Mouse (Mus musculus) cerebellum, adult 9-10 months (tissue): Measurements from ENCODE around the gene Hs1bp3.

ENCODE experiments used
- DNase-seq: peaks from one replicate; pipeline ENCODE4 v3.0.0; 2022

Hs1bp3 gene

DNA sequence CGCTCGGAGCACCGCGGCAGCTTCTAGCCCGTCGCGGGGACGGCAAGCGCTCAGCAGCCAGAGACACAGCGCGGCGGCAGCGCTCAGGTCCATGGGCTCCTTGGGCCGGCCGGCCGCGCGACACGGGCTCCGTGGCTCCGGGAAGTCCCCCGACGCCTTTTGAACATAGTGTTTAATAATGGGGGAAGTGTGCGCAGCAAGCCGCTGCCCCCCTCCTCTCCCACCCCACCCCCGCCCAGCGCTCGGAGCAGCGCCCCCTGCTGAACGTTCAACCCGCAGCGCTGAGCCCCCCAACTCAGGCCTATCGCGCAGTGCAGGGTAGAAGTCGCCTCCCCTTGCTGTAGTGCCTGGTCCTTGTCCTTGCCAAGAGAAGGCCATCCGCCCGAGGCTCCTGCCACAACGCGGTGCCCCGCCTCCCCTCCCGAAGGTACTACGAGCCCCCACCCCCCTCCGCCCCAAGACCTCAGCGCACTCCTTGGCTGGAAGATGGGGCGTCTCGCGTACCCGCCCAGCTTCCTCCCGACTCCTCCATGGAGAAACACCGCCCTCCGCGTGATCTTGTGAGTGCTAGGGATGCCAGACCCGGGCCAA lies 11.3 kb upstream of the Hs1bp3 start, which contains the start of gene Gdf7:
Gdf7 (minus strand) TSS at position 114 of the 591 bp plus-strand sequence.
- no peak for DNase-seq

DNA sequence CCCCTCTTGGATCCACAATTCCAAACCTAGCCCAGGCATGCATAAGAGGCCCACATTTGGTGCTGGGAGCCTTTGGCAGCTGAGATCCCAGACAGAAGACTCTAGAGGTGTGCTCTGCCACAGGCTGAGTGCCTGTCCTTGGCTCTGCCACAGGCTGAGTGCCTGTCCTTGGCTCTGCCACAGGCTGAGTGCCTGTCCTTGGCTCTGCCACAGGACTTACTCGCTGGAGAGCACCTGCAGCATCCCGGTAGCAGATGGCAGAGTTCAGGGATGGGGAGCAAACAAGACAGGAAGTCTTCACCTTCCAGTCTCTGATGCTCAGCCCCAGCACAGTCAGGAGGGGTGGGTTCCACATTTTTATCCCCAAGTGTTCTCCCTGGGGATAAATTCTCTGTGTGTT lies 8.0 kb upstream of the Hs1bp3 start:
- no peak for DNase-seq

DNA sequence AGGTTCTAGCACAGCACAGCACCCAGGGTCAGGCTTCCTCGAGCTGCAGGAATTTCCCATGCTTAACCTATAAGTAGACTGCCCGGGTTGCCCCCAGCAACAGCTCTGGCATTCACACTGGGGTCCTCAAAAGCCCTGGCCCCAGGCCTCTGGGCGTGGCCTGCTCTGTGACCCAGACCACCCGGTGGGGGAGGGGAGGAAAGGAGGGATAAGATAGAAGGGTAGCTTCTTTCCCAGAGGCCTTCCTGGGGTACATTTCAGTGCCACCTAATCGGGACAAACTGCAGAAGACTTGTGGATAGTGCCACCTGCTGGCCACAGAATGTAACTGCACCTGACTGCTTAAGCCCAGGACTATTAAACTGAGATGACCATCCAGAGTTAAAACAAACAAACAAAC lies 6.8 kb upstream of the Hs1bp3 start:
- peak; percentile 67 for DNase-seq

GRCm38 (mm10) chr12:8306910-8307309 lies 6.3 kb upstream of the Hs1bp3 start:
- no peak for DNase-seq

- no peak for DNase-seq
Observed at GRCm38 (mm10) chr12:8310992-8311391, 2.2 kb upstream of the Hs1bp3 start.

GRCm38 (mm10) chr12:8312266-8312665 lies 966 bp upstream of the Hs1bp3 start:
- no peak for DNase-seq

GRCm38 (mm10) chr12:8313773-8314172 lies 541 bp downstream of the Hs1bp3 start:
- no peak for DNase-seq

GRCm38 (mm10) chr12:8316541-8316940 lies 3.3 kb downstream of the Hs1bp3 start:
- no peak for DNase-seq

- peak; percentile 83 for DNase-seq
Observed at GRCm38 (mm10) chr12:8320084-8320713, 7.0 kb downstream of the Hs1bp3 start.

DNA sequence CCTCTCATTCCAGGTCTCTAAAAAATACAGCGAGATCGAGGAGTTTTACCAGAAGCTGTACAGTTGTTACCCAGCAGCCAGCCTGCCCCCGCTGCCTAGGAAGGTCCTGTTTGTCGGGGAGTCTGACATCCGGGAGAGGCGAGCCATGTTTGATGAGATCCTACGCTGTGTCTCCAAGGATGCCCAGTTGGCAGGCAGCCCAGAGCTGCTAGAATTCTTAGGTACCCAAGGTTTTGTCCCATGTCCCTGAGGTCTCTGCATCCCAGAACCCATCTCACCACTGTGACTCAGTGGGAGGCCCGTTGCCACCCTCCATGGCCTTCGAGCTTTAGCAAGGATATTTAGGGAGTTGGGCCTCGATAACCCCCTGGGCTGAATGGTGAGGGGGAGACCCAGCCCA lies 8.3 kb downstream of the Hs1bp3 start:
- no peak for DNase-seq

GRCm38 (mm10) chr12:8324086-8324485 lies 10.9 kb downstream of the Hs1bp3 start:
- DNase-seq: no peak

DNA sequence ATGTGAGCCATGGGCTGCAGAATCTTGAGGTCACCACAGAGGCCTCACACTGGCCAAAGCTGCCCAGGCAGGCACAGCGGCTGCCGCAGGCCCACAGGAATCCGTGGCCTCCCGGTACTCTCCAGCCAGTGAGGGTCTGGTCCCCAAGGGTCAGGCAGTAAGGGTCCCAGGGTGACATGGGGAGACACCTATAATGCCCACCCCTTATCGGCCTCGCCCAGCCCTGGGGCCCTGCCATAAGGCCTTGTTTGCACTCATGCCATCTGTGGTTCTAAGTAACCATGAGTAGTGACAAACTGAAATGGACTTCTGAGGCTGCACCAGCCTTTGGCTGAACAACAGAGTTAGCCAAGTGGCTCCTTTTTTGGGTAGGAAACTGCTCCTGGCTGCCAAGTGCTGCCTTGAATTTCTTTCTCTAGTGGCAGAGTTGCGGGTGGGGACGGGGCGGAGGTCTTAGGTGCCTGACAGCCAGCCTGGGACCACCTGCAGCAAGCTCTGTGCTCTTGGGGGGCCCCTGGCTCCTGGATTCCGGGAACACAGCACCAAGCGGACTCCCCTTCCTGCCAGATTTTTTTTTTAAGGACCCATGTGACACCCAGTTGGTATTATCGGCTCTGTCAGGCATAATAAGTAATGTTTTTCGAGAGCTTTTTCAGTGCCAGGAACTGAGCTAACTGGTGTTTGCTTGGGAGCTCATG lies 12.2 kb downstream of the Hs1bp3 start:
- no peak for DNase-seq

GRCm38 (mm10) chr12:8325943-8326522 lies 12.8 kb downstream of the Hs1bp3 start:
- DNase-seq: peak; percentile 65

DNA sequence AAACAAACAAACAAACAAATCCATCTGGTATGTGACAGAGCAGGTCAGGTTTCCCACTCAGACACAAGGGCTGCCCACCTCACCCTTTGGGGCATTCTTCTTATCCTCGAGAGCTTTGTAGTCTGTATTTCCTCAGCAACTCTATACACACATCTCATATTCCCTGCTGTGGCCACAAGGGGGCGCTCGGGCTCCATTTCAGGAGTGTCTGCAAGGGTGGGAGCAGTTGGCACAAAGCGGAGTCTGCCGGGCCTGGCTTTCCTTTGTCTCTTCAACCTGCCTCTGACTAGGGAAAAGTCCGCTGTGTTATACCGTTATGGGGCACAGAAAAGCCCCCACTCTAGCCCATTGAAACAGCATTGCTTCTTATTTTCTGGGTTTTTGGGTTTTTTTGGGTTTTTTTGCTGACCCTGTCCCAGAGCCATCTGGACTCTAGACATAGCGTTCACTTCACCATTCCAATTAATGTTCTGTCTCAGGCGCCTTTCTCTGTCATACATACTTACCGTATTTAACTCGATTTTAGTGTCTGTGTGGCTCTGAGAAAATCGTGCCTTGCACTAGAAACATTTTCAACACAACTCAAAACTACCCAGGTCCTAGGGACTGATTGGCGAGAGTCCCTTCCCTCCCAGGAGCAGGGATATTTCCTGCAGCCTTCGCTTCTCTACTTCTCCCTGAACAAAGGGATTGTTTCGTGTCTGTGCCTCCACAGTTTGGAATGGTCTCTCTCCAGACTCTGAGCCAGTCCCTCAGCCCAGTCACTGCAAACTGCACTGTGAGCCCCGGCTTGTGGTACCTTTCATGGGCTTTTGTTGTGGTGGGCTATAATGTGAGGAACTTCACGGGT lies 13.8 kb downstream of the Hs1bp3 start:
- DNase-seq: peak; percentile 94

DNA sequence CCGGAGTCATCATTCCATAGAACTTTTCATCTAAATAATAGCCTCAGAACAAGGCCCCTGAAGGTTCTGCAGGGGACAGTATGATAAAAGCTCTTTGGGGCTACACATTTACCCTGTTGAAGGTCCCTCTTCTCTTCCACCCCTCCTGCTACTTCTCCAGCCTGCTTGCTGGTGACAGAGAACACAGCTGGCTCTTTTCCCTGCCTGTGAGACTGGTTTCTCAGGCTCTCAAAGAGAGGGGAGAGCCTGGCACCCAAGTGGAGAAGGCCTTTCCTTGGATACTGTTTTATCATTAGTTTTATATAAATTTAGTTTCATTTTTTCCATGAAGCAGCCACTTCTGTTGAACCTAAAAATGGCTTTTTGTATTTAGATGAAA lies 14.4 kb downstream of the Hs1bp3 start:
- DNase-seq: no peak

GRCm38 (mm10) chr12:8329236-8329635 lies 16.0 kb downstream of the Hs1bp3 start:
- no peak for DNase-seq

DNA sequence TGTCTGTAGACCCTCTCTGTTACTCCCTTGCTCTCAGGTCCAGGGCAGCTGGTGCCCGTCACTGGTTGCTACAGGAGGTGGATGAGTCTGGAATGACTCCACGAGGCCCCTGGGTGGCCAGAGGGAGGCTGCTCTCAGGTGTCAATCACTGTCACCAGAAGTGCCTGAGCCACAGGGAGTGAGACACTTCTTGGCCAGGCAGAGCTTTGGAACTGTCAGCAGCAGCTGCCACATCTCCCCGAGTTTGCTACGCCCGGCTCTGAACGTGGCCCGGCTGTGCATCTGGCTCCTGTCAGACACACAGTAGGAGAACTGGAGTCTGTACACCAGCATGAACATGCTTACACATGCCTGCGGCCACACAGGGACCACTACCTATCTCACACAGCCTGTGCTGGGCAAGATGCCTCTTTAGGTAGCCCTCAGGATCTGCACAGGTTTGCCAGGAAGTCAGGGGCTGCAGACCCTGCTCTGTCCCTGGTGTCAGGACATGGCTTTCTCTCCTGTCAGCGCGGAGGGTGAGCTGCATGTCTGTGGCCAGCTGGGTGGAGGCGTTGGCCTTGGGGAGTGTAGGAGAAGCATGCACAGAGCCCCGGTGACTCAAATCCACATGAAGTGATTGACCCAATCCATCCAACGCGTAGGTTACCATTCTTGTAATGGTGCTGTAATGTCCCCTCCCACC lies 18.4 kb downstream of the Hs1bp3 start:
- DNase-seq: no peak

DNA sequence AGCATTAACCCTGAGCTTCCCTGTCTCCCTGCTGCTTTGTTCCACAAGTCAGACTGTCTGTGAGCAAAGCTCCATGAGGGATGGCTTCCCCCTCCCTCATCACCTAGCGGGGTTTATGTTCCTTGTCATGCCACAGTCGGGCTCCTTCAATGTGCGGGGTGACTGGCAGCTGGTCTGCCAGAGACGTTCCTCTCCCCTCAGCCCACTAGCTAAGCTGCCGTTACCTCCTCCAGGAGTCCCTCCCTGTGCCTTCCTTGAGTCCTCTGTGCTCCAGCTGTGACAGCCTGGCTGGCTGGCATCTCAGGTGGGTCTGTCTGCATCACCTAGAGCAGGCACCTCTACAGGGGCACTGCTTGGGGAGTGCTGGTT lies 18.9 kb downstream of the Hs1bp3 start:
- no peak for DNase-seq

- no peak for DNase-seq
Observed at GRCm38 (mm10) chr12:8333617-8334016, 20.4 kb downstream of the Hs1bp3 start.

- no peak for DNase-seq
Observed at GRCm38 (mm10) chr12:8334261-8334660, 21.0 kb downstream of the Hs1bp3 start.

- no peak for DNase-seq
Observed at GRCm38 (mm10) chr12:8335503-8335902, 22.3 kb downstream of the Hs1bp3 start.

DNA sequence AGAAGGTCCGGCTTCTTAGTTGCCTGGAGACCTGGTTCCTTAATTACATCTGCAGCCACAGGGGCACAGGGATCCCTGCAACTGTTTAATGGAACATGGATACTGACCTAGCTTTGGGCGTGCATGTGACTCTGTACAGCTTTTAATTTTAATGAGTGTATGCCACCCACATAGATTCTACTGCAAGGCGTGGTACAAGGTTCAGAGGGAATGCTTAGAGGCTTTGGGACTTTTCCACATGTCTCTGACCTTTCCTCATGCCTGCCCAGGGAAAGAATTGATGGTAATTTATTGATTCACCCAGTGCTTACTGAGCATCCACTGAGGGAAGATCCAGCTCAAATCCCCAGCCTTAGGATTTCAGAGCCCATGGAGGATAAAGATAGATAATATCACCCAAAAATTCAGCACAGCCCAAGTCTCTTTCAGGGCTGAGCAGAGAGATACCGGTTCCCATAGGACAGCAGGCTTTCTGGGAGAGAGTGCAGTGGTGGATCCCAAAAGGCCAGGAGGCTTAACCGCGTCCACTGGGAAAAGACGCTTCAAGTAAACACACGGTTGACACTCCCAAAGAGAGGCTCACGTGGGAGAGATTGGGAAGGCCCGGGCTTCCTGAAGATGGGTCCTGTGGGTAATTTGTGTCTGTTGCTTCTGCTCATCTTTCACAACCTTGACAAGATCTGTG lies 23.5 kb downstream of the Hs1bp3 start:
- no peak for DNase-seq
